Mouse (Mus musculus): ENCODE measurements around the gene Entpd1. TPM values are rescaled to one million over a fixed set of nuclear protein-coding genes. Genes with fewer than 3 reads are reported as not detected.

The Entpd1 gene
- polyA plus RNA-seq, 1 experiment, result 3.2 TPM

GRCm38 (mm10) chr19:40728732-40729420 lies 116.7 kb downstream of the Entpd1 start:
- H3K4me3 ChIP-seq (ENCODE audit: insufficient read depth, low read length), result no peak overlapping the region
- H3K27ac ChIP-seq (ENCODE audit: insufficient read depth, low read length), result no peak overlapping the region
- TF ChIP-seq CTCF (IDR thresholded peaks at IDR 0.05; ENCODE audit: borderline replicate concordance, insufficient read depth, low read length), result no peak
- no peak for TF ChIP-seq POLR2A (IDR thresholded peaks at IDR 0.05; ENCODE audit: low read depth, low read length)
- H3K4me1 ChIP-seq (ENCODE audit: control insufficient read depth, insufficient read depth, low read length), result no peaks in the 10 kb centered on the region

GRCm38 (mm10) chr19:40733409-40733808 lies 121.2 kb downstream of the Entpd1 start:
- Histone ChIP-seq H3K4me3 (ENCODE audit: insufficient read depth, low read length) (no peak overlapping the region), H3K27ac (ENCODE audit: insufficient read depth, low read length) (no peak overlapping the region), H3K4me1 (ENCODE audit: control insufficient read depth, insufficient read depth, low read length) (no peaks in the 10 kb centered on the region)
- no peak for TF ChIP-seq POLR2A (IDR thresholded peaks at IDR 0.05; ENCODE audit: low read depth, low read length)
- TF ChIP-seq CTCF (IDR thresholded peaks at IDR 0.05; ENCODE audit: borderline replicate concordance, insufficient read depth, low read length), result no peak

- TF ChIP-seq POLR2A (IDR thresholded peaks at IDR 0.05; ENCODE audit: low read depth, low read length) (no peak), CTCF (IDR thresholded peaks at IDR 0.05; ENCODE audit: borderline replicate concordance, insufficient read depth, low read length) (no peak)
- Histone ChIP-seq H3K4me3 (ENCODE audit: insufficient read depth, low read length) (no peak overlapping the region), H3K27ac (ENCODE audit: insufficient read depth, low read length) (no peak overlapping the region), H3K4me1 (ENCODE audit: control insufficient read depth, insufficient read depth, low read length) (no peaks in the 10 kb centered on the region)
Measured at GRCm38 (mm10) chr19:40733849-40734248, 121.7 kb downstream of the Entpd1 start.

- TF ChIP-seq POLR2A (IDR thresholded peaks at IDR 0.05; ENCODE audit: low read depth, low read length), result no peak
- TF ChIP-seq CTCF (IDR thresholded peaks at IDR 0.05; ENCODE audit: borderline replicate concordance, insufficient read depth, low read length), result peak; percentile 79; the same call in 1 of the 2 replicates
- H3K4me3 ChIP-seq (ENCODE audit: insufficient read depth, low read length), result no peak overlapping the region
- H3K27ac ChIP-seq (ENCODE audit: insufficient read depth, low read length), result no peak overlapping the region
- no peaks in the 10 kb centered on the region for H3K4me1 ChIP-seq (ENCODE audit: control insufficient read depth, insufficient read depth, low read length)
Measured at GRCm38 (mm10) chr19:40736680-40737512, 124.7 kb downstream of the Entpd1 start.

- no peak overlapping the region for H3K27ac ChIP-seq (ENCODE audit: insufficient read depth, low read length)
- TF ChIP-seq POLR2A (IDR thresholded peaks at IDR 0.05; ENCODE audit: low read depth, low read length) (no peak), CTCF (IDR thresholded peaks at IDR 0.05; ENCODE audit: borderline replicate concordance, insufficient read depth, low read length) (no peak)
- H3K4me1 ChIP-seq (ENCODE audit: control insufficient read depth, insufficient read depth, low read length), result no peaks in the 10 kb centered on the region
- H3K4me3 ChIP-seq (ENCODE audit: insufficient read depth, low read length), result no peak overlapping the region
Measured at GRCm38 (mm10) chr19:40737613-40738012, 125.4 kb downstream of the Entpd1 start.

- H3K27ac ChIP-seq (ENCODE audit: insufficient read depth, low read length), result no peak overlapping the region
- TF ChIP-seq POLR2A (IDR thresholded peaks at IDR 0.05; ENCODE audit: low read depth, low read length), result no peak
Measured at GRCm38 (mm10) chr19:40738683-40739324, 126.6 kb downstream of the Entpd1 start.

GRCm38 (mm10) chr19:40746603-40747002 lies 134.4 kb downstream of the Entpd1 start:
- H3K27ac ChIP-seq (ENCODE audit: insufficient read depth, low read length), result no peak overlapping the region
- H3K4me3 ChIP-seq (ENCODE audit: insufficient read depth, low read length), result no peak overlapping the region
- no peak for TF ChIP-seq CTCF (IDR thresholded peaks at IDR 0.05; ENCODE audit: borderline replicate concordance, insufficient read depth, low read length)
- TF ChIP-seq POLR2A (IDR thresholded peaks at IDR 0.05; ENCODE audit: low read depth, low read length), result no peak
- H3K4me1 ChIP-seq (ENCODE audit: control insufficient read depth, insufficient read depth, low read length), result no peaks in the 10 kb centered on the region

More at GRCm38 (mm10) chr19:40738683-40739324, 126.6 kb downstream of the Entpd1 start:
- Histone ChIP-seq H3K4me1 (ENCODE audit: control insufficient read depth, insufficient read depth, low read length) (no peaks in the 10 kb centered on the region), H3K4me3 (ENCODE audit: insufficient read depth, low read length) (no peak overlapping the region)

GRCm38 (mm10) chr19:40748559-40748958 lies 136.4 kb downstream of the Entpd1 start, which contains the start of gene Cc2d2b:
Cc2d2b (plus strand) TSS chr19:40748753.
- no peak within 1 kb of the TSS for H3K27ac ChIP-seq (ENCODE audit: insufficient read depth, low read length)
- no peaks in the 10 kb centered on the region for H3K4me1 ChIP-seq (ENCODE audit: control insufficient read depth, insufficient read depth, low read length)
- H3K4me3 ChIP-seq (ENCODE audit: insufficient read depth, low read length), result no peak within 1 kb of the TSS
- TF ChIP-seq CTCF (IDR thresholded peaks at IDR 0.05; ENCODE audit: borderline replicate concordance, insufficient read depth, low read length) (no peak), POLR2A (IDR thresholded peaks at IDR 0.05; ENCODE audit: low read depth, low read length) (no peak)

GRCm38 (mm10) chr19:40754311-40754710 lies 142.1 kb downstream of the Entpd1 start:
- Histone ChIP-seq H3K27ac (ENCODE audit: insufficient read depth, low read length) (no peak overlapping the region), H3K4me1 (ENCODE audit: control insufficient read depth, insufficient read depth, low read length) (no peaks in the 10 kb centered on the region), H3K4me3 (ENCODE audit: insufficient read depth, low read length) (no peak overlapping the region)
- TF ChIP-seq POLR2A (IDR thresholded peaks at IDR 0.05; ENCODE audit: low read depth, low read length) (no peak), CTCF (IDR thresholded peaks at IDR 0.05; ENCODE audit: borderline replicate concordance, insufficient read depth, low read length) (peak; percentile 32; the same call in 1 of the 2 replicates)

Data from embryonic fibroblast, embryonic 13.5 days (primary cell).